Mouse (Mus musculus) myocyte (in vitro differentiated cells): ENCODE results near the gene Zfp423.

Experiments
- CEBPB ChIP-seq: IDR thresholded peaks from 2 replicates; pipeline ENCODE4 v1.6.1; 2011; ENCODE audit warnings: mild to moderate bottlenecking, moderate library complexity; ENCODE audit not compliant: poor library complexity, insufficient read depth, severe bottlenecking
- MAX ChIP-seq: IDR thresholded peaks from one replicate; pipeline ENCODE4 v1.6.1; 2011; ENCODE audit warnings: low read depth, mild to moderate bottlenecking, control low read depth
- MYOG ChIP-seq, 3 experiments: IDR thresholded peaks; one replicate each; pipeline ENCODE4 v1.6.1; 2011; ENCODE audit warnings: control low read depth in 2 of 3, low read depth in 2 of 3, mild to moderate bottlenecking in 2 of 3; ENCODE audit not compliant: insufficient read length in 2 of 3, control insufficient read depth in 1 of 3, insufficient read depth in 1 of 3
- POLR2A ChIP-seq: IDR thresholded peaks from one replicate; pipeline ENCODE4 v1.6.1; 2011; ENCODE audit warnings: low read depth, mild to moderate bottlenecking, control low read depth, moderate library complexity; ENCODE audit not compliant: insufficient read length
- POLR2AphosphoS2 ChIP-seq: IDR thresholded peaks from one replicate; pipeline ENCODE4 v1.6.1; 2011; ENCODE audit warnings: low read depth, control low read depth; ENCODE audit not compliant: insufficient read length
- SRF ChIP-seq: IDR thresholded peaks from one replicate; pipeline ENCODE4 v1.6.1; 2011; ENCODE audit warnings: low read depth; ENCODE audit not compliant: control insufficient read depth, insufficient read length
- USF1 ChIP-seq: IDR thresholded peaks from one replicate; pipeline ENCODE4 v1.6.1; 2011; ENCODE audit warnings: low read depth, mild to moderate bottlenecking, control low read depth, moderate library complexity

GRCm38 (mm10) chr8:87895203-87896041, 64.0 kb downstream of the Zfp423 start:
- no peak for TF ChIP-seq SRF
- no peak for TF ChIP-seq POLR2A
- no peak for TF ChIP-seq USF1
- TF ChIP-seq MAX = no peak
- TF ChIP-seq MYOG (IDR thresholded peaks at IDR 0.05; ENCODE audit: control insufficient read depth in 1 of 3, insufficient read depth in 1 of 3, insufficient read length in 2 of 3, low read depth in 2 of 3) = no peak
- no peak for TF ChIP-seq POLR2AphosphoS2
- TF ChIP-seq CEBPB = no peak
